Mouse (Mus musculus): ENCODE measurements around the gene Nhlrc4.

Nhlrc4 gene

GRCm38 (mm10) chr17:25895891-25896290, 48.9 kb downstream of the Nhlrc4 start:
- in situ Hi-C loops (cut with MboI; ENCODE audit: low pct_unique_long_range_greater_than_20kb in 1 of 2, low sequenced_read_pairs in 2 of 2, unreplicated experiment in 1 of 2): no loop called here

DNA sequence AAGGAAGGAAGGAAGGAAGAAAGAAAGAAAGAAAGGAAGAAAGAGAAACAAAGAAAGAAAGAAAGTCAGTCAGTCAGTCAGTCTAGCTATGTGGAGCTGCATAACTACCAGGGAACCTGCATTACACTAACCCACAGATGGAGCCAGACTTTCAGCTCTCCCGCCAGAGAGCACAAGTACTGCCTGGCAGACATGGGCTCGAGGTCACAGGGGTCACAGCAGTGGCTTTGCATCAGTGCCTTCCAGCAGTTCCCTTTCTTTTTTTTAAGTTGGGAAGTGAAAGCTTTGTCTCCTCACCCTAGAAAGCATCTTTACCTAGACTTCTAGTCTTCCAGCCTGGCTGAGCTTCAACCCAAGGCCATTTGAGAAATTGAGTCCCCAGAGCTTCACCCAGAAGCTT, 49.3 kb downstream of the Nhlrc4 start:
- in situ Hi-C loops (cut with MboI; ENCODE audit: low pct_unique_long_range_greater_than_20kb in 1 of 2, low sequenced_read_pairs in 2 of 2, unreplicated experiment in 1 of 2): no loop called here

DNA sequence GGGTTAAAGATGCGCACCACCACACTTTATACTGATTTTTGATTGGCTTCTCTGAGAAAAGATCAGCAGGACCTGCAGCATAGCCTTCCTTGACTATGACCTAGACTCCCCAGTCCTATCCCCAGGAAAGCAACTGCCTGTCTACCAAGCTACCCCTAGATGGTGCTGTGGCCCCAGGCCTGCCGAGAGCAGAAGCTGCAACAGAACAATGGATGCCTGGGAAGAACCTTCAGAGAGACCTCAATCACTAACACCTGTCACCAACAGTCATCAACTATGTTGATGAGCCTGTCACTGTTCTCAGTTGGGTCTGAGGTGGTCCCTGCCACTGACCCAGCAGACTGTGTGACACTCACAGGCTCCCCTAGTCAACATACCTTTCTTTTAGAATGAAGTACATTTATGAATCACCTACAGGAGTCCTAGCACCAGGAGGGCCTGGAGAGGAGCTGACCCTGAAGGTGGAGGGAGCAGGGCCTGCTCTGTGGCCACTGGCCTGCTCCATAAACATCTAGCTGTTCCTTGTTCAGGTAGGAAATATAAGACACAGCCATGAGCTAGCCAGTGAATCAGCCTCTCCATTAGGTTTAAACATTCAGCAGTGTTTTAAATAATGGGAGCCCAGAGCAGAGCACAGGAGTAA, 50.7 kb downstream of the Nhlrc4 start:
- in situ Hi-C loops (cut with MboI; ENCODE audit: low pct_unique_long_range_greater_than_20kb in 1 of 2, low sequenced_read_pairs in 2 of 2, unreplicated experiment in 1 of 2): no loop called here

All from mouse embryonic stem cell (cell line).